In genomic region chr6:125585579-125585978, GRCm38 (mm10) we compare ENCODE assay signal across 10 mouse cellular contexts. TPM values are rescaled to one million over a fixed set of nuclear protein-coding genes. Genes with fewer than 3 reads are reported as not detected.
DNase-seq lines count a peak whose midpoint lies in the region; ATAC-seq and TF ChIP-seq lines count a peak whose summit lies in the region.
"Had no signal": no experiment of that assay in that cellular context is flagged by ENCODE, and none has a peak within 500 bp of the region (broad histone marks: within the 10 kb centered on the region; RNA-seq: fewer than 3 reads in every experiment).

No protein-coding gene starts in this region.

- ATAC-seq in forebrain, postnatal 0 days = peak; percentile 28; the same call in 1 of the 2 replicates
- ATAC-seq in forebrain, embryonic 12.5 days (ENCODE audit: low FRiP score) = no peak
- ATAC-seq: forebrain, embryonic 16.5 days had no signal

- no peak overlapping the region for H3K4me2 ChIP-seq in forebrain, postnatal 0 days (ENCODE audit: low read depth)
- H3K4me2 ChIP-seq in forebrain, embryonic 12.5 days = no peak overlapping the region
- H3K4me2 ChIP-seq: lung, embryonic 14.5 days had no signal

- H3K9ac ChIP-seq in forebrain, postnatal 0 days = no peak overlapping the region
- H3K9ac ChIP-seq in forebrain, embryonic 12.5 days = no peak overlapping the region
- H3K9ac ChIP-seq: lung, embryonic 14.5 days had no signal

- TF ChIP-seq CTCF in forebrain, postnatal 0 days (IDR thresholded peaks at IDR 0.05; ENCODE audit: low read depth) = no peak

- H3K4me1 ChIP-seq in forebrain, postnatal 0 days (ENCODE audit: insufficient read depth) = no peaks in the 10 kb centered on the region
- peaks cover 14% of the 10 kb centered on the region for H3K4me1 ChIP-seq in forebrain, embryonic 12.5 days

- H3K9me3 ChIP-seq in forebrain, postnatal 0 days (ENCODE audit: low read length) = no peaks in the 10 kb centered on the region
- no peaks in the 10 kb centered on the region for H3K9me3 ChIP-seq in forebrain, embryonic 12.5 days

- no peak for DNase-seq in forebrain, postnatal 0 days
- DNase-seq in 3T3-L1 (ENCODE audit: low read depth, low spot score) = peak; percentile 81
- peak; percentile 56 for DNase-seq in adipocyte (ENCODE audit: low spot score)
- peak; percentile 50 for DNase-seq in kidney, postnatal 14 days
- DNase-seq in gastrocnemius, postnatal 36 days = no peak
- no peak for DNase-seq in right cerebral cortex, postnatal 10 days (ENCODE audit: low spot score in 2 of 2)
- DNase-seq in layer of hippocampus, adult 9-10 months (ENCODE audit: low spot score) = no peak
- DNase-seq: lung, embryonic 14.5 days had no signal

- H3K27me3 ChIP-seq in forebrain, postnatal 0 days (ENCODE audit: insufficient read depth, low read length) = no peaks in the 10 kb centered on the region
- no peaks in the 10 kb centered on the region for H3K27me3 ChIP-seq in forebrain, embryonic 12.5 days

- H3K4me3 ChIP-seq in forebrain, postnatal 0 days (ENCODE audit: low read depth, low read length) = no peak overlapping the region
- no peak overlapping the region for H3K4me3 ChIP-seq in forebrain, embryonic 12.5 days (replicated peaks)

- WGBS in forebrain, postnatal 0 days = 54% methylated on average over 3 of the region's 3 CpGs
- WGBS in forebrain, embryonic 12.5 days = 69% methylated on average over 3 of the region's 3 CpGs

- no peak overlapping the region for H3K27ac ChIP-seq in forebrain, postnatal 0 days (ENCODE audit: low read depth, low read length)
- no peak overlapping the region for H3K27ac ChIP-seq in forebrain, embryonic 12.5 days

- H3K36me3 ChIP-seq in forebrain, postnatal 0 days (ENCODE audit: insufficient read depth) = no peaks in the 10 kb centered on the region
- no peaks in the 10 kb centered on the region for H3K36me3 ChIP-seq in forebrain, embryonic 12.5 days (replicated peaks)

- intact Hi-C loops in gastrocnemius, postnatal 36 days (cut with DNase I) = no loop called here

RNA-seq across cellular contexts. Expression of gene Vwf, which starts 39.0 kb away (rescaled TPM):
- 21.2 and 30.0 TPM in 2 replicates for total RNA-seq in forebrain, postnatal 0 days (2014; rRNA removed)
- 8.9 and 13.1 TPM in 2 replicates for polyA plus RNA-seq in forebrain, postnatal 0 days (2015; fragmentation: Nextera tagmentation; extraction: Ambion mirVana)
- 7.9 and 10.3 TPM in 2 replicates for polyA plus RNA-seq in forebrain, embryonic 12.5 days (2016; fragmentation: Nextera tagmentation; extraction: Ambion mirVana)
- total RNA-seq in gastrocnemius, postnatal 36 days (2021) = 10 to 100 TPM; 13.5 to 15.4 TPM

Comparison
In these comparisons a context has a peak if more than half of its experiments do, and no peak if none do; other contexts are left out.
1. DNase-seq: peak in 3T3-L1 (single experiment), adipocyte (single experiment) and kidney, postnatal 14 days (single experiment); none in forebrain, postnatal 0 days (single experiment), gastrocnemius, postnatal 36 days (0 of 2), right cerebral cortex, postnatal 10 days (0 of 2) and layer of hippocampus, adult 9-10 months (single experiment).